Mouse (Mus musculus): ENCODE results near the gene Ptprt.
A peak's percentile ranks its signal among the peaks of the same experiment; 100 is the strongest.

Gene Ptprt

GRCm38 (mm10) chr2:162401316-162402100, 259.4 kb downstream of the Ptprt start:
- no peak for DNase-seq

GRCm38 (mm10) chr2:162394601-162395000, 266.3 kb downstream of the Ptprt start:
- no peak for DNase-seq

DNA sequence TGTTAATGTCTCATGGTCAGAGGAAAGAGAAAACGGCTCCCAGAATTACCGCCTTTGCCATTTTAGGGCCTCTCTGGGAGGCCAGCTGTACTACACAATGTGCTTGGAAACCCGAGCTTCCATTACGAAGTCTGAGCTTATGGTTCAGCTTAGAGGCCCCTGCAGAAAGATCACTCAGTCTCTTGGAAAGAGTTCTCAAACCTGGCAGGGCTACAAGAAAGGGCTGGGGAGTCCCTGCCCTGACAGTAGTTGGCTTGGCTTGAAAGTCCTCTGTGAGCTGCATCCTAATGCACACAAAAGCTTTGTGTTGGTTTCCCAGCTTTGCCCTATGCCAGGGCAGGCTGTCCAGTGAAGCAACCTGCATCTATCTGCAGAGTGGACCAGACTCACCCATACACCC, 269.1 kb downstream of the Ptprt start:
- DNase-seq = no peak

- DNase-seq = no peak
Measured at GRCm38 (mm10) chr2:162377309-162377708, 283.6 kb downstream of the Ptprt start.

GRCm38 (mm10) chr2:162349047-162349446, 311.9 kb downstream of the Ptprt start:
- DNase-seq = no peak

GRCm38 (mm10) chr2:162341846-162342245, 319.1 kb downstream of the Ptprt start:
- no peak for DNase-seq

GRCm38 (mm10) chr2:162340231-162340630, 320.7 kb downstream of the Ptprt start:
- no peak for DNase-seq

DNA sequence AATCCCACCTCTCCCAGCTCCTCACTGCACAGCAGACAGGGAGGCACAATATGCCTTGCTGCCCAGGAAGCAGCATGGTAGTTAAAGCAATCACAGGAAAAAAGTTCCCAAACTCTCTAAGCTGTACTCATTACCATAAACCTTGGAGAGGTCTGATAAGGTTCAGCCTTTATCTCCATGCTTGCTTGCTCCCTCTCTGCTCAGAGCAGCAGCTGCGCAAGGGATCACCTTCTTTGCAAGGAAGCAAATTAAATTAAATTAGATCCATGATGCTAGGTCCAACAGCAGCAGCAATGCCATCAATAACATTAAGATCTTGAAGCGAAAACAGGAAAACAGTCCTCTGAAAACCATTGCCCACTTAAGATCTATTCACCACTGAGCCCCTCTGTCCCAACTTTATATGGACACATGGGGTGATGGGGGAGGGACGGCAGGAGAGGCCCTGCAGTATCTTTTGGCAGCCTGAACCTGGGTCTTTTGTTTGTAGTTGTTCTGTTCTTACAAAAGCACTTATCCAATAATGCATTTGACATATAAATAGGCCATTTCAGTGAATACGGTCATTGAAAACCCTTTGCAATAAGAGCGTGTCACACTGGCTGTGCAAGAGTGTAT, 328.8 kb downstream of the Ptprt start:
- no peak for DNase-seq

DNA sequence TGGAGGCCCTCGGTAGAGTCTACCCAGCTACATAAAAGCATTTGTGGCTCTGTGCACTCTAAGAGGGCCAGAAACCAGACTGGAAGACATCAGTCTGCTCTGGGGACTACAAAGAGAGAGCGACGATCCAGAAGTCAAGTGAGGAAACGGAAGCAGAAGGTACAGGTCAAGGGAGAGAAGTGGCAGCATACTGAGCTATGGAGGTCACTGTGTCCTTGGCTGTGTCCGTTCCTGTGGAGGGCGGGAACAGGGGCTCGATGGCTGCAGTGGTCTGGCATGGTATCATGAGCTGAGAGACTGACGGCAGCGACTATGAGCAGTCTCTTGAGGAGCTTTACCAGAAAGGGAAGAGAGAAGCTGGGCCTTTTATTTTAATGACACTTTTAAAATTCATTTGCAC, 331.5 kb downstream of the Ptprt start:
- no peak for DNase-seq

DNA sequence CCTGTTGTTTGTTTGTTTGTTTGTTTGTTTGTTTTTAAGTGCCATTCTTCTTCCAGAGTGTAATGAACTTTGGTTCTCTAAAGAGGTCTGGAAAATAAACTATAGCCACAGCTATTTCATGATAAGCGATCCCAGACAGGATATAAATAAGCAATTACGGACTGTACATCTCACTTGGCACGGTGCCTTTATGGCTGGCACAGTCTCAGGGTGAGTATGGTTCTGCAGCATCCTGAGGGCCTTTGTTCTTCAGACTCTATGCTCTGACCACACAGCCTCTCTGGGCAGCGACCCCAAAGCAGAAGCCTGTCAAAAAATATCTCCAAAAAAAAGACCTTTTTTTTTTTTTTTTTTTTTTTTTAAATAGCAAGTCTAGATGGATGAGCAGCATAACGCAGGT, 338.5 kb downstream of the Ptprt start:
- no peak for DNase-seq

GRCm38 (mm10) chr2:162307996-162308395, 353.0 kb downstream of the Ptprt start:
- DNase-seq = no peak

DNA sequence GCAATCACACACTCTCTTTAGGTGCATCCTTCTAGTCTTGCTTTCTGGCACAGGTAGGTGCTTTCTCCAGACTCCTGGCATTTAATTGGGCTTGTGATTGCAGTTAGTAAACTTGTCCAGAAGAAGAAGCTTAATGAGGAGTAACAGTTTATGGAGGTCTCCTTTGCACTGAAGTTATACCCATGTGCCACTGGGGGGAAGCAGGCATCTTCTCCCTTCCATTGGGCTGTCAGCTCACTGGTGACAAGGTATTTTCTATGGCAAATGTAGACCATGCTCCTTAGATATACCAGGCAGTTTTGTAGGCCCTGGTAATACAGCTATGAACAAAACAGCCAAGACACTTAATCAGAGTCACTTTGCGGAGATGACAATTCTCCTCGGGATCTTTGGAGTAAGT, 366.9 kb downstream of the Ptprt start:
- no peak for DNase-seq

- no peak for DNase-seq
Measured at GRCm38 (mm10) chr2:162282606-162283005, 378.3 kb downstream of the Ptprt start.

DNA sequence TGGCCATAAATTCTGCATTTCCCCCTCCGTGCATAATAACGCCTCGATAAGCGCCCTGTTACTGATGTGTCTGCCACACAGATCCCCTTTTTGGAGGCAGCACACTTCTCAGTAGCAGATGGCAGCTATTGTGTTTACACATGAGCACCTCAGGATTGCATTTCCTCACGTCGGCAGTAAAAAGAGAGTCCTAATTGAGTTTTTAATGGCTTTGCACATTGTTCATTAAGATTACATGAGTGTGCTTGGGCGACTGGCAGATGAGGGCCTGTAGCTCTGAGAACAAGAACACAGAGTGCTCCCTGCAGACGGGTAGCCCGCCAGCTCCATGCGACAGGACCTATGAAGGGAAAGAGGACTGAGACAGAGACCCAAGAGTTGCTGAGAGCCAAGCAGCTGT, 378.8 kb downstream of the Ptprt start:
- DNase-seq = no peak

DNA sequence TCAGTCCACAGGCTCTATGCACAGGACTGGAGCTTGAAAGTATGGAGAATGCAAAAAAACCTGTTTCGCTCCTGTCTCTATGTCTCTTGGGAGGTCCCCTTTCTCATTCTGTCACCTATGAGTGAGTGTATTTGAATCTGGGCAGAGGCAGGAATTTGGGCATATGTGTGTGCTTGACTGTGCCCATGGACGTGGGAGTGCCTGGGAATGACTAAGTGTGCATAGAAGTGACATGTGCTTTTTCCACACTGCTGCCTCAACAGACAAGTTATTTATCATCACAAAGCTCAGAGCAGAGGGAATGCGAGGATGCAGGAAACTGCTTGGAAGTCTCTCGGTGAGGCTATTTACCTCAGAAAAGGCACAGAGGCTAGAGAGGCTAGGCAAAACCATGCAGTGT, 387.1 kb downstream of the Ptprt start:
- DNase-seq = no peak

DNA sequence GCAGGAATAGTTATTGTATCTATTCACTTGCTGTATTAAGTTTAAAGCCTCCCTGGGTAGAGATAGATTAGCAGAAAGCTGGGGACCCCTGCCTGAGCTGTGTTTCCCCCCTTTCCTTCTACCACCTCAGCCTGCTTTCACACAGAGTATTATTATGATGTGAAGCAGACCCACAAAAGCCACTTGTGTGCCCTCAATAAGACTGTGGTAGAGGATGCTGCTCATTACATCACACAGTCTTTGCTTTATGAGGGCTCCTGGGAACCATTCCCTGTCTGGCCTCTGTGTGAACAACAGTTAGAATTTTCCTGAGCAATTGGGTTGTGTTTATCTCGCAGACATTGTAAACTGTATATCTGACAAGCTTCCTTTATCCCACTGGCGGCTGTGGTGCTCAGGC, 409.7 kb downstream of the Ptprt start:
- DNase-seq = no peak

GRCm38 (mm10) chr2:162248296-162248695, 412.7 kb downstream of the Ptprt start:
- DNase-seq = no peak

DNA sequence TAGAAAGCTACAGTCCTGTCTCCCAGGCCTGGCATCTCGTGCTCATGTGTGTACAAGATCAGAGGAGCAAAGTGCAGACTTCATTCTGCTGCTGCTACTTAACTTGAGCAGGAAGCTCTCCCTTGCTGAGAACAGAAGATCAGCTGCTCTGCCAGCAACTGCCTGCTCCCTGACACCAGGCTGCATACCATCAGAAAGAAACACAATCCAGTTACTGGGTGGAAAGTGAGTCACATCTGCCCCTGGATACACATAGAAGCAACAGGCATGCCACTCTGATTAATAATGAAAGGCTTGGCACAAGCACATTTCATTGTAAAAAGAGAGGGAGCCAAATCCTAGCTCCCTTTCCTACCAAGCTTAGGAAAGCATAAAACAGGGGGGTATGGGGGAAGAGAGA, 438.5 kb downstream of the Ptprt start:
- DNase-seq = peak; percentile 1 to 11

DNA sequence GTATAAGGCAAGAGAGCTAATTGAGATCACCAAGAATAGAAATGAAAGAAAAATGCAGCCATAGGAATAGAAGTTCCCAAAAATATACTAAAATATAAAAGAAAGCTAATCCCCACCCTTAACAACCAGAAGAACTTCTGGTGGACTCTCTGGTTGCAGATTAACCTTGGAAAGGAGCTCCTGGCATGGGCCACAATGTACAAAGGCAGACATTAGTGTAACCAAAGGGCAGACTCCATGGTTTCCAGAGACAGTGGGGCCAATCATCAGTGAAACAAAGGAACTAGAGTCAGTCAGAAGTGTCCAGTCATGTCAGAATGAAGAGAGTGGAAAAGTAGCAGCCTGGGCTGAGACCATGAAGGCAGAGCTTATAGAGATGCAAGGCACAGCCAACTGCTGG, 440.4 kb downstream of the Ptprt start:
- DNase-seq = peak; percentile 43 to 58

DNA sequence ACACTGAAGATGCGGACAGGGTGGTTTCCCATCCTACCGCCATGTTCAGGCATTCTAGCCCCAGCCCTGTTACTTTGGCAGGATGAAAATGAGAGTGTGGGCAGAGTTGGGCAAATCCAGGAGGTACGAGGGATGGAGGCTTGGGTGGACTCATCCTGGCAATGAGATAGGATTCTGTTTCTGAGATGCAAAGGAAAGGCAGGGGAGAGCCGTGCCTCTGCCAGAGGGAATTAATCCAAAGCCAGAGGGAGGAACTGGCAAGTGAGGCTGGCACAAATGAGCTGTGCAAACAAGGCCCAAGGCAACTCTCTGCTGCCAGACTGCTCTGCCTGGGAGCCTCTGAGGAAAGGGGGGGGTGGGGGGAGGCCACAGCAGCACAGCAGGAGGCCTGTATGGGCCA, 441.4 kb downstream of the Ptprt start:
- DNase-seq = no peak

GRCm38 (mm10) chr2:162217896-162218295, 443.1 kb downstream of the Ptprt start:
- no peak for DNase-seq

DNA sequence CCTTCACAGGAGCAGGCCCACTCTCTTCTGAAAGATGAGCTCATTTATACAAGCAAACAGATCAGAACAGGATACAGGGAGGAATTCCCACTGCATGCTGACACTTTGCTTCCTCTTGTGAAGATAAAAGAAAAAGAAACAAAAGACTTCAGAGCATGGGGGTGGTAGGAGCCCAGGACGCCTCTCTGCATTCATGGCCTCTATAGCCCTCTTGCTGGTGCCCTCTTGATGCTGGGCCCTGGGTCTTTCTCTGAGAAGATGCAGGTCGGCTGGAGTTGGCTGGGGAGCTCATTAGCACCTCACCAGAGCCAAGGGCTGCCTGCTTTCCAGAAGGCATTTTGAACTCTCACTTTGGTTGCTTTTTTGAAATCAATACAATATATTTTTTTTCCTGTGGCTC, 448.6 kb downstream of the Ptprt start:
- no peak for DNase-seq

- DNase-seq = no peak
Measured at GRCm38 (mm10) chr2:162210564-162210963, 450.4 kb downstream of the Ptprt start.

- DNase-seq = no peak
Measured at GRCm38 (mm10) chr2:162197316-162197715, 463.6 kb downstream of the Ptprt start.
